Mouse (Mus musculus) E14TG2a.4 (cell line): ENCODE measurements around the gene Hgfac.
A peak's percentile ranks its signal among the peaks of the same experiment; 100 is the strongest.

Experiments used
- H3K27me3 ChIP-seq: 2 replicates; pipeline ENCODE4 v1.6.1; 2014; ENCODE audit warnings: low read length, control low read depth; ENCODE audit not compliant: insufficient read depth
- H3K36me3 ChIP-seq: 2 replicates; pipeline ENCODE4 v1.6.1; 2014; ENCODE audit warnings: low read length, control low read depth; ENCODE audit not compliant: insufficient read depth
- H3K4me1 ChIP-seq: replicated peaks from 2 replicates; pipeline ENCODE4 v1.6.1; 2014; ENCODE audit warnings: low read depth, low read length, control low read depth
- H3K4me3 ChIP-seq: replicated peaks from 2 replicates; pipeline ENCODE4 v1.5.1; 2014; ENCODE audit warnings: mild to moderate bottlenecking, low read length
- H3K9me3 ChIP-seq: 2 replicates; pipeline ENCODE4 v1.6.1; 2014; ENCODE audit warnings: low read length, control low read depth
- CTCF ChIP-seq: conservative IDR thresholded peaks from 2 replicates; pipeline ENCODE4 v1.5.1; 2014; ENCODE audit warnings: low read length
- NANOG ChIP-seq: IDR thresholded peaks from 2 replicates; pipeline ENCODE4 v1.6.1; 2014; ENCODE audit warnings: borderline replicate concordance, low read length, mixed read lengths
- POU5F1 ChIP-seq: IDR thresholded peaks from 2 replicates; pipeline ENCODE4 v1.6.1; 2014; ENCODE audit warnings: low read length, borderline replicate concordance

Gene Hgfac

DNA sequence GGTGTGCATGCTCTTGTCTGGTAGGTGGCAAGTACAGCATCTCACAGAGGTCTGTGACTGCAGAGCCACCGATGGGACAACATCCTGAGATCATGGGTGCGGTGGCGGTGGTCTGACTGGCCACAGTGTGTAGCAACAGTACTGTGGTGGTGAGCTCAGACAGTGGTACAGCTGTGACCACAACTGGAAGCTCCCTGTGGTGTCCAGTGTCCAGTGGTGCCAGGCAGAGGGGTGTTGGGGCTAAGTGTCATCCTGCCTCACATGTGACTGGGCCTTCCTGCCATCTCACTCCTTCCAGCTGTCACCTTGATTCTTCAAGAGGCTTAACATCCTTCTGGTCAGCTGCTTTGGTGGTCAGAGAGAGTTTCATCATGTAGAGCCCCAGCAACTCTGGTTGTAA, 13.3 kb downstream of the Hgfac start:
- Histone ChIP-seq H3K4me3 (no peak overlapping the region), H3K36me3 (no peaks in the 10 kb centered on the region), H3K4me1 (peaks cover 10% of the 10 kb centered on the region), H3K9me3 (no peaks in the 10 kb centered on the region), H3K27me3 (peaks cover 64% of the 10 kb centered on the region)
- TF ChIP-seq POU5F1 (no peak), CTCF (no peak), NANOG (no peak)

DNA sequence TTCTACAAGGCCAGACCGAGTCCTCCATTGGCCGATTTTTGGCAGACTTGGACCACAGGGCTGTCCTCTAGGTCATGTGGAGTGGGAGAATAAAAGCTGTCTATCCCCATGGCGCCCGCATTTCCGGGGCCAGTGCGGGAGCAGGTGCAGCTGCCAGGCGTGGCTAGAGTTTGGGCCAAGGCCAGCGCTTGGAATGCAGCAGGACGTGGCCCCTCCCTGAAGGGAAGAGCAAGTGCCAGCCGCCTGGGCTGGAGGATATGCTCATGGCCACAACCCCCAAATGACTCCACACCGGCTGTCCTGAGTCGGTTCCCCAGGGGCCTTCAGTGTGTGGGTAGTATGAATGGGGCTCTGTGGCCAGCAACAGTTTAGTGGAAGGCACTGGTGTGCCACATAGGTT, 13.8 kb downstream of the Hgfac start:
- H3K4me3 ChIP-seq = no peak overlapping the region
- H3K4me1 ChIP-seq = peaks cover 10% of the 10 kb centered on the region
- H3K9me3 ChIP-seq = no peaks in the 10 kb centered on the region
- peaks cover 66% of the 10 kb centered on the region for H3K27me3 ChIP-seq
- H3K36me3 ChIP-seq = no peaks in the 10 kb centered on the region
- TF ChIP-seq NANOG (no peak), POU5F1 (no peak), CTCF (no peak)

DNA sequence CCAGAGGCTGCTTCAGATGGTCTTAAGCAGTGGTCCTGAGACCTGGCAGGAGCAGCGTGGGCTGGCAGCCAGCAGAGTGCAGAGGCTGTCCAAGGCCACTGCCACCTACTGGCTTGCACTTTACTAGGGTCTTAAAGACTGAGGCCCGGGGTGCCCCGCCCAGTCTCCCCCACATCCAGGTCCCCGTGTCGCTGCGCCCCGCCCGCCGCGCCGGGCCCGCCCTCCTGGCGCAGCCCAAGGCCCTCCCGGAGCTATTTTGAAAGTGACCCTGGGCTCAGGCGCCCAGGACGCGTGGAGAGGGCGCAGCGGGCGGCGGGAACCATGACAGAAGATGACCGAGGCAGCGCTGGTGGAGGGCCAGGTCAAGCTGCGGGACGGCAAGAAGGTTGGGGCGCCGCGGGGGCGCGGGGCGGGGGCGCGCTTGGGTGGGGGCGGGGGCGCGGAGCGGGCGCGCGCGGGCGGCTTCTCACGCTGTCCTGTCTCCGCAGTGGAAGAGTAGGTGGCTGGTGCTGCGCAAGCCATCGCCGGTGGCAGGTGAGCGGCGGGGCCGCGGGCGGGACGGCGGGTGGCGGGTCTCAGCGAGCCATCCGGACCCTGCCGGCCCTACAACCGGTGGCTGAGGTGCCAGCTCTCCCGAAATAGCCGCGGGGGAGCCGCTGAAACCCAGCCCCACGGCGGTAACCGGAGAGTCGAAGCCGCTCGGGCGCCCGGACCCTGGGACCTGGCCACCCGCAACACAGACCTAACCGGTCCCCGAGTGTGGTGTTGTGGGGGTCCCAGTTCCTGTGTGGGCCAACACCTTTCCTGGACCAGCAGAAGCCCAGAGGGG, 15.5 kb downstream of the Hgfac start, which contains the start of gene Dok7:
Dok7 (plus strand) TSS at position 163 of the 829 bp plus-strand sequence.
- Histone ChIP-seq H3K36me3 (no peaks in the 10 kb centered on the region), H3K27me3 (peaks cover 71% of the 10 kb centered on the region), H3K9me3 (no peaks in the 10 kb centered on the region), H3K4me1 (peaks cover 10% of the 10 kb centered on the region), H3K4me3 (peak within 1 kb of the TSS; percentile 79)
- TF ChIP-seq NANOG (no peak), CTCF (no peak), POU5F1 (no peak)

DNA sequence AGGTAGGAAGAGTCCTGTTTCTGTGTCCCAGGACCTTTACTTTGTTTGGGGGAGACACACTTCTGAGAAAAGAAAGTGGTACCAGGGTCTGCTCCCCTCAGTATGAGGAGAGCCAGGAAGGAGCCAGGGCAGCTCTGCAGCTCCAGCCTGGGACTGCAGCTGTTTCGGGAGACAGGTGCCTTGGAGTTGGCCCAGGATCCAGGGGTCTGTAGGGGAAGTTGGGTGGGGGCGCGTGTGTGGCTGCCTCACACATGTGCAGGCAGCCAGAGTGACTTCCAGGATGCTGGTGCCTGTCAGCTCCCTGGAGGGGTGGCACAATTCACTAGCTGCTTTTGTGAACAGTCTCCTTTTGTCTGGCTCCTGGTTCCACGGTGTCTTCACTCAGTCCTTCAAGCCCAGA, 16.3 kb downstream of the Hgfac start:
- Histone ChIP-seq H3K36me3 (no peaks in the 10 kb centered on the region), H3K4me1 (peaks cover 10% of the 10 kb centered on the region), H3K9me3 (no peaks in the 10 kb centered on the region), H3K4me3 (peak overlapping the region; percentile 79), H3K27me3 (peaks cover 76% of the 10 kb centered on the region)
- TF ChIP-seq NANOG = no peak
- TF ChIP-seq CTCF = no peak
- no peak for TF ChIP-seq POU5F1

DNA sequence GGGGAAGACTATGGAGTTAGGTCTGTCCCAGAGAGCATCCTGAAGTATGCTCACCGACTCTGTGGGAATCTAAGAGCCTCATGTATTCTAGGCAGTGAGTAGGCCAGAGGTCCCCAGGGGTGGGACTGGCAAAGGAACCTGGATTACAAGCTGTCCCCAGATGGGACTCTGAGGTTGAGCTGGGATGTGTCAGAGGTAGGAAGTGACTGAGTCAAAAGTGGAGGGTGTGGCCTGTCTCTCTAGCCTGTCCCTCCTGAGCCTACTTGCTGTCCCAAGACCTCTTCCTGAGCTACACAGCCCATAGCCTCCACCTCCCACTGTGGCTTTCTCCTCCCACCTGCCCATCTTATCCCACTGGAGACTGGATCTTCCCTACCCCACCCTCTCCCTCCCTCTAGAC, 16.9 kb downstream of the Hgfac start:
- Histone ChIP-seq H3K4me3 (no peak overlapping the region), H3K9me3 (no peaks in the 10 kb centered on the region), H3K36me3 (no peaks in the 10 kb centered on the region), H3K27me3 (peaks cover 76% of the 10 kb centered on the region), H3K4me1 (peaks cover 10% of the 10 kb centered on the region)
- no peak for TF ChIP-seq POU5F1
- no peak for TF ChIP-seq NANOG
- TF ChIP-seq CTCF = no peak

DNA sequence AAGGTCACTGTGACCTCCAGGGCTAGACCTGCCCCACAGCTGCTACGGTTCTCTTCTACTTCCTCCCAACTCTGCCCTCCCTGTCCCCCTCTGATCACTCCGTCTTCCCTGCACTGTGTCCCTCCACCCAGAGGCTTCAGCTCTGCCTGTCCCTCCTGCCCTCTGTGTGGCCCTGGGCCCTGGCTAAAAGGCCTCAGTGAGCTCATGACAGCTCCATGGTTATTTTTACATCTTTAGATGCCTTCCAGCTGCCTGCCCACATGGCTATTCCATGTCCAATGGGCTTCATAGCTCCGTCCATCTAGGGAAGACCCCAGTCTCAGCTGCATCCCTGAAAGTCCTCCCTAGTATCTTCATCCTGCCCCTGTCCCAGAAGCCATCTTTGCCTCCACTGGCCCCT, 18.8 kb downstream of the Hgfac start:
- Histone ChIP-seq H3K36me3 (no peaks in the 10 kb centered on the region), H3K4me1 (peaks cover 10% of the 10 kb centered on the region), H3K4me3 (no peak overlapping the region), H3K9me3 (no peaks in the 10 kb centered on the region), H3K27me3 (peaks cover 72% of the 10 kb centered on the region)
- no peak for TF ChIP-seq CTCF
- no peak for TF ChIP-seq NANOG
- no peak for TF ChIP-seq POU5F1

DNA sequence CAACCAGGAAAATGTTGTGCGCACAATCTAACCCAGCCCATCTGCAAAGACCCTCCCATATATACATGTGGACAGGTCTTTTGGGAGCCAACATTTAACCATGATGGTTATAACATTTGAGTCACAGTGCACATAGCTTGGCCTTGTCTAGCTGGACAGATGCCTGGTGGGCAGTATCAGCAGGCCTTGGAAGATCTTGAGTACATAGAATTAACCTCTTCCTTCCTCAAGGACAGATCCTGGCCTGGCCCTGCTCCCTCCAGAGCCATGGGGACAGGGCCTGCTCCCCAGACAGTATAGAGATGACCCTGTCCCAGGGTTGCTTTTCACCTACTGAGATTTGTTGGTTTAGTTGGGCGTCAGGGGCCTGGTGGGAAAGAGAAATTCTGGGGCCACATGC, 28.5 kb downstream of the Hgfac start:
- no peak for TF ChIP-seq CTCF
- no peak for TF ChIP-seq POU5F1
- no peak for TF ChIP-seq NANOG
- H3K27me3 ChIP-seq = peaks cover 17% of the 10 kb centered on the region
- no peaks in the 10 kb centered on the region for H3K9me3 ChIP-seq

DNA sequence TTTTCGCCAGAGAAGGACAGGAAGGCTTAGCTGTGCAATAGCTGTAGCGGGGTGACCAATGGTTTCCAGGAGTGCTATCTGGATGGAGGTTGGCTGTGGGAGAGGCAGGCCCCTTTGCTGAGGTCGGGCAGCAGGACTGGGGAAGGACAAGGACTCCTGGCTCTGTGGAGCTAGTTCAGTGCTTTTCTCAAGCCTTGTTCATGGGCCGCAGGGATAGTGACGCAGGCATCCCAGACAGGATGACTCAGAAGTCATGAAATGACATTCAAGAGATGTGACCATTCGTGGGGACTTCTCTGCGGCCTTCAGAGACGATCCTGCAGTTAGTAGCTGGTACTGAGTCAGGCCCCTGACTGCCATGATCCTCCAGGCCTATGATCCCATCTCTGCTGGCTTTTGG, 29.0 kb downstream of the Hgfac start:
- no peaks in the 10 kb centered on the region for H3K9me3 ChIP-seq
- no peaks in the 10 kb centered on the region for H3K4me1 ChIP-seq
- H3K4me3 ChIP-seq = no peak overlapping the region
- TF ChIP-seq POU5F1 = no peak
- TF ChIP-seq CTCF = no peak
- H3K27me3 ChIP-seq = peaks cover 17% of the 10 kb centered on the region
- H3K36me3 ChIP-seq = no peaks in the 10 kb centered on the region

More for the DNA sequence above, 28.5 kb downstream of the Hgfac start:
- Histone ChIP-seq H3K4me3 (no peak overlapping the region), H3K4me1 (no peaks in the 10 kb centered on the region), H3K36me3 (no peaks in the 10 kb centered on the region)

DNA sequence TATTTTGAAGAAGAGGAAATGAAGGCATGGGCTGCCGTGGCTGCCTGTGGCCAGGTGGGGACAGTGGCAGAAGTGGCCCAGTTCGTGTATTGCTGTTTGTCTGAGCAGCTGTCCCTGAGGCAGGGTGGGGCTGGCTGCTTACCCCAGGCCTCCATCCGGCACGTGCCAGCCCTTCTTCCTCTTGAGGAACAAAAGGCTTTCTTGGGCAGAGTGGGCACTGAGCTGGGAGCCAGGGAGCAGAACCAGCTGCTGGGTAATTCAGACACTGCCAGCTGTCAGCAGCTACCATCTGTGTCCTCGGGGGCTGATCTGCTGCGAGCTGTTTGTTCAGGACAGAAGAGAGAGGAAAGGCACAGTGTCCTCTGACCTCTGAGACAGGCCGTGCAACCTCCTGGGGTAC, 29.6 kb downstream of the Hgfac start:
- TF ChIP-seq CTCF (no peak), POU5F1 (no peak), NANOG (no peak)
- H3K4me3 ChIP-seq = no peak overlapping the region
- H3K27me3 ChIP-seq = peaks cover 21% of the 10 kb centered on the region
- H3K36me3 ChIP-seq = no peaks in the 10 kb centered on the region
- H3K4me1 ChIP-seq = no peaks in the 10 kb centered on the region
- no peaks in the 10 kb centered on the region for H3K9me3 ChIP-seq
